Mouse (Mus musculus) NIH3T3 (cell line): ENCODE results near the gene Abcc6.

Experiments
- DNase-seq: peaks from one replicate; pipeline ENCODE4 v3.0.0-alpha.2; 2012; ENCODE audit warnings: low read depth

Abcc6 gene

GRCm38 (mm10) chr7:46028681-46029080, 1.4 kb downstream of the Abcc6 start:
- no peak for DNase-seq

GRCm38 (mm10) chr7:46025436-46025835, 4.7 kb downstream of the Abcc6 start:
- no peak for DNase-seq

GRCm38 (mm10) chr7:46021951-46022350, 8.2 kb downstream of the Abcc6 start:
- no peak for DNase-seq

GRCm38 (mm10) chr7:46019594-46019993, 10.5 kb downstream of the Abcc6 start:
- peak; percentile 55 for DNase-seq

GRCm38 (mm10) chr7:46013266-46014010, 16.7 kb downstream of the Abcc6 start:
- DNase-seq, result peak; percentile 69

GRCm38 (mm10) chr7:46012121-46012520, 18.0 kb downstream of the Abcc6 start:
- no peak for DNase-seq

- peak; percentile 86 for DNase-seq
Measured at GRCm38 (mm10) chr7:46009578-46009977, 20.5 kb downstream of the Abcc6 start.

GRCm38 (mm10) chr7:46002748-46003147, 27.4 kb downstream of the Abcc6 start:
- no peak for DNase-seq

- no peak for DNase-seq
Measured at GRCm38 (mm10) chr7:46000577-46000976, 29.5 kb downstream of the Abcc6 start.

GRCm38 (mm10) chr7:45992470-45992869, 37.6 kb downstream of the Abcc6 start:
- peak; percentile 43 for DNase-seq

- no peak for DNase-seq
Measured at GRCm38 (mm10) chr7:45988344-45988743, 41.8 kb downstream of the Abcc6 start.

- no peak for DNase-seq
Measured at GRCm38 (mm10) chr7:45986893-45987292, 43.2 kb downstream of the Abcc6 start.

- no peak for DNase-seq
Measured at GRCm38 (mm10) chr7:45981612-45982011, 48.5 kb downstream of the Abcc6 start.

- peak; percentile 31 for DNase-seq
Measured at GRCm38 (mm10) chr7:45974512-45974911, 55.6 kb downstream of the Abcc6 start.

- no peak for DNase-seq
Measured at GRCm38 (mm10) chr7:45974103-45974502, 56.0 kb downstream of the Abcc6 start.

- peak; percentile 7 for DNase-seq
Measured at GRCm38 (mm10) chr7:45973271-45973687, 56.8 kb downstream of the Abcc6 start.

- peak; percentile 14 for DNase-seq
Measured at GRCm38 (mm10) chr7:45971831-45972723, 58.0 kb downstream of the Abcc6 start.

- no peak for DNase-seq
Measured at GRCm38 (mm10) chr7:45956611-45957010, 73.5 kb downstream of the Abcc6 start.

- no peak for DNase-seq
Measured at GRCm38 (mm10) chr7:45949061-45949460, 81.0 kb downstream of the Abcc6 start.

- DNase-seq, result peak; percentile 48
Measured at GRCm38 (mm10) chr7:45943280-45943679, 86.8 kb downstream of the Abcc6 start.

GRCm38 (mm10) chr7:45941986-45942385, 88.1 kb downstream of the Abcc6 start:
- DNase-seq, result no peak

GRCm38 (mm10) chr7:45939836-45940235, 90.3 kb downstream of the Abcc6 start:
- no peak for DNase-seq

- DNase-seq, result peak; percentile 89
Measured at GRCm38 (mm10) chr7:45935114-45935513, 95.0 kb downstream of the Abcc6 start.
